Mouse (Mus musculus) heart, adult 2 months (tissue): ENCODE measurements around the gene Sfta2.

Source experiments
- CTCF ChIP-seq: fragments of 200-600 bp; IDR thresholded peaks from 2 replicates; pipeline ENCODE4 v1.8.1; 2022; ENCODE audit warnings: antibody characterized with exemption, mild to moderate bottlenecking, moderate library complexity
- POLR2A ChIP-seq: fragments of 200-500 bp; IDR thresholded peaks from 2 replicates; pipeline ENCODE4 v1.6.1; 2011; ENCODE audit warnings: mild to moderate bottlenecking, low read depth, low read length, control low read depth; ENCODE audit not compliant: insufficient read depth

GRCm38 (mm10) chr17:35667334-35668065 lies 66.2 kb downstream of the Sfta2 start, which contains the start of gene Vars2:
- 0 out of 2 replicates have a peak, but pooled peaks have one; percentile 21 for TF ChIP-seq CTCF
- peak; percentile 93 for TF ChIP-seq POLR2A
